Mouse (Mus musculus) induced T-regulatory cell, adult 2 months (primary cell): ENCODE measurements around the gene Defb45.

ENCODE experiments used
- DNase-seq: peaks from one replicate; pipeline ENCODE4 v3.0.0-alpha.2; 2012; ENCODE audit warnings: low read depth

Defb45 gene

GRCm38 (mm10) chr2:152607746-152608145 is 8.5 kb upstream of the Defb45 start:
- DNase-seq, result no peak

- DNase-seq, result peak; percentile 53
Observed at GRCm38 (mm10) chr2:152604057-152604456, 4.9 kb upstream of the Defb45 start, which contains the start of gene Defb36. Gene Defb36 (plus strand): TSS chr2:152604327.

GRCm38 (mm10) chr2:152601275-152601960 is 2.2 kb upstream of the Defb45 start:
- DNase-seq, result no peak

GRCm38 (mm10) chr2:152600076-152600475 is 877 bp upstream of the Defb45 start:
- no peak for DNase-seq

GRCm38 (mm10) chr2:152589021-152589420 is 10.2 kb downstream of the Defb45 start:
- no peak for DNase-seq

- no peak for DNase-seq
Observed at GRCm38 (mm10) chr2:152588450-152588849, 10.7 kb downstream of the Defb45 start.

GRCm38 (mm10) chr2:152586926-152587560 is 12.2 kb downstream of the Defb45 start:
- DNase-seq, result peak; percentile 17

- no peak for DNase-seq
Observed at GRCm38 (mm10) chr2:152580612-152581011, 18.6 kb downstream of the Defb45 start.

- no peak for DNase-seq
Observed at GRCm38 (mm10) chr2:152580107-152580506, 19.1 kb downstream of the Defb45 start, which contains the start of gene Defb19. Gene Defb19 (minus strand): TSS chr2:152580312.

- no peak for DNase-seq
Observed at GRCm38 (mm10) chr2:152573484-152573883, 25.7 kb downstream of the Defb45 start.

- peak; percentile 19 for DNase-seq
Observed at GRCm38 (mm10) chr2:152572114-152572794, 26.9 kb downstream of the Defb45 start, which contains the start of gene Defb21. Gene Defb21 (plus strand): TSS chr2:152572744.

- no peak for DNase-seq
Observed at GRCm38 (mm10) chr2:152570313-152570712, 28.9 kb downstream of the Defb45 start.

GRCm38 (mm10) chr2:152569881-152570280 is 29.3 kb downstream of the Defb45 start:
- no peak for DNase-seq

- no peak for DNase-seq
Observed at GRCm38 (mm10) chr2:152569038-152569437, 30.2 kb downstream of the Defb45 start, which contains the start of gene Gm17416. Gene Gm17416 (plus strand): TSS chr2:152569338.

GRCm38 (mm10) chr2:152556655-152557054 is 42.5 kb downstream of the Defb45 start:
- no peak for DNase-seq

- DNase-seq, result peak; percentile 29
Observed at GRCm38 (mm10) chr2:152553774-152554423, 45.3 kb downstream of the Defb45 start.

- DNase-seq, result no peak
Observed at GRCm38 (mm10) chr2:152548124-152548523, 51.1 kb downstream of the Defb45 start.

GRCm38 (mm10) chr2:152544691-152545090 is 54.5 kb downstream of the Defb45 start:
- DNase-seq, result peak; percentile 5

- no peak for DNase-seq
Observed at GRCm38 (mm10) chr2:152543478-152543877, 55.7 kb downstream of the Defb45 start.
